Mouse (Mus musculus) heart, embryonic 12.5 days (tissue): Measurements from ENCODE around the gene Ccdc170. TPM values are rescaled to one million over a fixed set of nuclear protein-coding genes. Genes with fewer than 3 reads are reported as not detected.
A peak's percentile ranks its signal among the peaks of the same experiment; 100 is the strongest.
"Not testable (repeated sequence)": the region's sequence is repeated elsewhere in the genome, so short reads cannot be mapped to it uniquely, and the experiment has no call there.

Experiments
- ATAC-seq: fragments of 200-750 bp; cut with Nextera tagmentation; 2 replicates; pipeline ENCODE4 v1.8.0; 2017; ENCODE audit warnings: moderate TSS enrichment, moderate library complexity; ENCODE audit not compliant: insufficient number of reproducible peaks, low FRiP score
- H3K27ac ChIP-seq: fragments of 300-500 bp; sonication (generic); 2 replicates; pipeline ENCODE4 v1.5.1; 2016; ENCODE audit warnings: mild to moderate bottlenecking, moderate library complexity; ENCODE audit not compliant: poor library complexity, severe bottlenecking
- H3K27me3 ChIP-seq: fragments of 300-500 bp; sonication (generic); replicated peaks from 2 replicates; pipeline ENCODE4 v1.6.1; 2016; ENCODE audit warnings: mild to moderate bottlenecking, moderate library complexity
- H3K36me3 ChIP-seq: fragments of 300-500 bp; sonication (generic); 2 replicates; pipeline ENCODE4 v1.6.1; 2016; ENCODE audit warnings: mild to moderate bottlenecking, moderate library complexity
- H3K4me1 ChIP-seq: fragments of 300-500 bp; sonication (generic); replicated peaks from 2 replicates; pipeline ENCODE4 v1.6.1; 2016; ENCODE audit warnings: mild to moderate bottlenecking
- H3K4me2 ChIP-seq: fragments of 300-500 bp; sonication (generic); 2 replicates; pipeline ENCODE4 v1.6.1; 2016; ENCODE audit warnings: mild to moderate bottlenecking, moderate library complexity
- H3K4me3 ChIP-seq: fragments of 300-500 bp; sonication (generic); 2 replicates; pipeline ENCODE4 v1.5.1; 2016; ENCODE audit warnings: mild to moderate bottlenecking
- H3K9ac ChIP-seq: fragments of 300-500 bp; sonication (generic); 2 replicates; pipeline ENCODE4 v1.6.1; 2016; ENCODE audit warnings: mild to moderate bottlenecking, moderate library complexity
- H3K9me3 ChIP-seq: fragments of 300-500 bp; sonication (generic); replicated peaks from 2 replicates; pipeline ENCODE4 v1.6.1; 2016; ENCODE audit warnings: mild to moderate bottlenecking, moderate library complexity
- WGBS: fragments of 180-500 bp; shearing (Covaris S2); methylation state at CpG from one replicate; pipeline ENCODE4 v1.1.7; 2016; 5-methylcytosine and 5-hydroxymethylcytosine counted together
- polyA plus RNA-seq: library from polyadenylated mRNA; unstranded; fragments of >200 nt; fragmentation: Nextera tagmentation; extraction: Ambion mirVana; gene quantifications from 2 replicates; pipeline ENCODE4 v1.2.1, GENCODE M21; 2016

Ccdc170 gene
- not detected in 2 replicates for polyA plus RNA-seq

GRCm38 (mm10) chr10:4482355-4482754 is at the start of gene Ccdc170:
TSS of gene Ccdc170 (plus strand) at chr10:4482502.
- Histone ChIP-seq H3K36me3 (no peaks in the 10 kb centered on the region), H3K4me3 (no peak within 1 kb of the TSS), H3K27ac (no peak within 1 kb of the TSS), H3K4me1 (no peaks in the 10 kb centered on the region), H3K4me2 (no peak within 1 kb of the TSS), H3K27me3 (no peaks in the 10 kb centered on the region), H3K9ac (no peak within 1 kb of the TSS), H3K9me3 (0 out of 2 replicates have a peak, but pooled peaks cover 3% of the 10 kb centered on the region)
- 46% methylated on average over 11 of the region's 11 CpGs for WGBS
- ATAC-seq = no peak

DNA sequence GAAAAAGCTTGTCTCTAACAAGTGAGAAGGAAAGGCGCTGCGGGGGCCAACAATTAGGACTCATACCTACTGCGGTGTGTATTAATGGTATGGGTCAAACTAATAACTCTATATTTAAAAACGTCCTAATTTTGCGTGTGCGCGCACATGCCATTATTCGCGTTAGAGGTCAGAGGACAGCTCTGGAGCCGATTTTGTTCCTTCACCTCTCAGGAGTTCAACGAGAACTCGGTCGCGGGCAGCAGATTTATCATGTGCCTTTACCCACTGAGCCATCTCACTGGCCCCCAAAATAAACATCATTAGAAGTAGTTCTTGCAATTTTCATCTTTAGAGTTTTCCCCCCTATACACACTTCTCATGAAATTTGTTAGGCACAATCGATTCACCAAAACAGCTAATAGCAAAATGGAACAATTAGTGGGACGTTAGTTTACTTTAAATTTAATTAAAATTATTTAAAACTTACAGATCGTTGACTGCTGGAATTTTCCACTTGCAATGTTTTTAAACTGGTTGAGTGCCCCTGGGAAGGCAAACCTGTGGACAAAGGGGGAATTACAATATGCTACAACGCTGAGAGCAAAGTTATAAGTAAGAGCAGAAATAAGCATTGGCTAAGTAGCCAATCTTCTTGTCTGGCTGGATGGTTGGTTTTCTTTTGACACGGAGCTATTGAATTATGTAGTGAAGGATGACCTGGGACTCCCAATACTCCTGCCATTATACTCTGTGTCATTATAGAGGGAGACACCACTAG is 49.1 kb upstream of the Ccdc170 start:
- Histone ChIP-seq H3K9ac (peak overlapping the region; percentile 82), H3K4me2 (peak overlapping the region; percentile 71), H3K9me3 (no peaks in the 10 kb centered on the region), H3K27ac (peak overlapping the region; percentile 90), H3K27me3 (no peaks in the 10 kb centered on the region), H3K36me3 (peaks cover 31% of the 10 kb centered on the region), H3K4me1 (peaks cover 27% of the 10 kb centered on the region), H3K4me3 (peak overlapping the region; percentile 76)
- 11% methylated on average over 19 of the region's 19 CpGs for whole genome bisulfite sequencing
- no peak; the same call in 1 of the 2 replicates for ATAC-seq

DNA sequence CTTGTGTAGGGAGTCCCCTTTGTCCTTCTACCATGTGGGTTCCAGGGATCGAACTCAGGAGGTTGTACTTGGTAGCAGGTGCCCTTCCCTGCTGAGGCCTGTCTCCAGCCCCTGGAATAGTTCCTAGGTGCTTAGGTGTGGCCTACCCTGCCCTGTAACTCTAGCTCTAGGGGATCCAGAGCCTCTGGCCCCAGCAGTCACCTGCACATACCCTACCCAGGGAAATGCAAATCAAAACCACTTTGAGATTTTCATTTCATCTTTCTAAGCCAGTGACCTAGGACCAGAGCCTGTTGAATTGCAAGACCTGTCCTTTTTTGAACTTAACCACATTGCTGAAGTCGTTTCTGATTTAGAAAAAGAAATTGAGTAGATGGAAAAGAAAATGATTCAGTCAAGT is 48.4 kb upstream of the Ccdc170 start:
- H3K9me3 ChIP-seq, H3K27me3 ChIP-seq, H3K4me3 ChIP-seq, H3K9ac ChIP-seq, H3K27ac ChIP-seq, ATAC-seq: not testable (repeated sequence)
- peak overlapping the region; percentile 71; the same call in 1 of the 2 replicates for H3K4me2 ChIP-seq
- H3K36me3 ChIP-seq = peaks cover 33% of the 10 kb centered on the region
- peaks cover 27% of the 10 kb centered on the region for H3K4me1 ChIP-seq
- 83% methylated on average over 2 of the region's 2 CpGs for WGBS

DNA sequence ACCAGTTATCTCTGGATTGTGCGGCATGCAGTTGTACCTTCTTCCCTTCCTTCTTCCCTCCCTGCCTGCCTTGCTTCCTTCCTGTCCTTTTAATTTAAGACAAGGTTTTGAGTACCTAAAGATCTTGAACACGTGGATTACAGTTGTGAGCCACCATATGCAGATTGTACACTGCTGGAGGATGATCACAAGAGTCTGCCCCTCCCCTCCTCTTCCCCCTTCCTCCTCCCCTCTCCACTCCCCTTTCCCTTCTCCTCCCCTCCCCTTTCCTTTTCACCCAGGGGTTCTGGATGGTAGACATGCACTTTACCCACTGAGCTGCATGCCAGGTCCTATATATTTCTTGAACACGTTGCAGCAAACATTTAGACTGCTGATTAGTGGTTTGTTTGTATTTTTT is 46.9 kb upstream of the Ccdc170 start:
- no peak for ATAC-seq
- whole genome bisulfite sequencing = 82% methylated on average over 3 of the region's 3 CpGs
- H3K36me3 ChIP-seq = peaks cover 47% of the 10 kb centered on the region
- H3K4me2 ChIP-seq = no peak overlapping the region
- no peaks in the 10 kb centered on the region for H3K27me3 ChIP-seq
- no peak overlapping the region for H3K27ac ChIP-seq
- no peak overlapping the region for H3K9ac ChIP-seq
- H3K4me1 ChIP-seq = peaks cover 15% of the 10 kb centered on the region
- no peaks in the 10 kb centered on the region for H3K9me3 ChIP-seq
- H3K4me3 ChIP-seq = no peak overlapping the region

DNA sequence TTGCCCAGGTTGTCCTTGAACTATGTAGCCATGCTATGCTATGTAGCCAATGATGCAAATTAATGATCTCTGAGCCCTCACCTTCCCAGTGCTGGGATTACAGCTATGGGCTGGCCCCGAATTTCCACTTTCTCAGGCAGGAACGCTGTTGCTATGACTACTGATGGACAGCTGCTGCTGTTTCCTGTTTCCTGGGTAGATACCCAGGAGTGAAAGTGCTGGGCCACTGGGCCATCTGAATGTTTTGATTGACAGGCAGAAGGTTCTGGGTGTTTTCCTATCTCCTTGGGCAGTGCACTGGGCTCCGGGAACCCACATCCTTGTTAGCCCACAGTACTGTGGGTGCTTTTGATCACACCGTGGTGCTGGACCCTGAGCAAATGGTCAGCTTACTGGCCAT is 25.9 kb upstream of the Ccdc170 start:
- no peaks in the 10 kb centered on the region for H3K9me3 ChIP-seq
- no peaks in the 10 kb centered on the region for H3K4me1 ChIP-seq
- ATAC-seq = no peak
- H3K27me3 ChIP-seq = no peaks in the 10 kb centered on the region
- H3K9ac ChIP-seq = no peak overlapping the region
- H3K27ac ChIP-seq = no peak overlapping the region
- H3K36me3 ChIP-seq = peaks cover 42% of the 10 kb centered on the region
- H3K4me2 ChIP-seq = no peak overlapping the region
- no peak overlapping the region for H3K4me3 ChIP-seq
- WGBS = 50% methylated on average over 4 of the region's 4 CpGs

- no peaks in the 10 kb centered on the region for H3K27me3 ChIP-seq
- peak; percentile 55; the same call in 1 of the 2 replicates for ATAC-seq
- no peak overlapping the region for H3K4me2 ChIP-seq
- peaks cover 11% of the 10 kb centered on the region for H3K36me3 ChIP-seq
- H3K4me1 ChIP-seq = no peaks in the 10 kb centered on the region
- no peaks in the 10 kb centered on the region for H3K9me3 ChIP-seq
- 87% methylated on average over 2 of the region's 2 CpGs for WGBS
- no peak overlapping the region for H3K27ac ChIP-seq
- no peak overlapping the region for H3K4me3 ChIP-seq
- H3K9ac ChIP-seq = no peak overlapping the region
These were observed 22.1 kb upstream of the Ccdc170 start for GRCm38 (mm10) chr10:4460201-4460600.

DNA sequence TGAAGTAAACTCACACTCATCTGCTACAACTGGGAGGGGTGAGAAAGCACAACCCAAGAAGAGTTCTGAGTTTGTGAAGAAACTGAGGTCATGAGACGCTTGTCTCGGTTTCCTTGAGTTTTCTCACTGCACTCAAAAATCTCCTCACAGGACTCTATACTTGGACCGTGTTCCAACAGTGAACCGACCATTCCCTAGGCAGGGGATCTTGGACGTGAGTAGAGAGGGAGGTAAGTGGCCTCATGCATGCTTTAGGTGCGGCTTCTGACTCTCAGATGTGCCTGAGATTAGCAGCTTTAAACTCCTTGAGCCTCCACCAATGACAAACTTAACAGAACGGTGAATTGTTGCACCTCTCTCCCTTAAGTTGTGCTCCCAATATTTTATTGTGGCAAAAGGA is 16.5 kb upstream of the Ccdc170 start:
- Histone ChIP-seq H3K27me3 (no peaks in the 10 kb centered on the region), H3K9me3 (no peaks in the 10 kb centered on the region), H3K36me3 (no peaks in the 10 kb centered on the region), H3K9ac (no peak overlapping the region), H3K27ac (no peak overlapping the region), H3K4me2 (no peak overlapping the region), H3K4me3 (no peak overlapping the region), H3K4me1 (no peaks in the 10 kb centered on the region)
- WGBS = 65% methylated on average over 7 of the region's 7 CpGs
- no peak for ATAC-seq

DNA sequence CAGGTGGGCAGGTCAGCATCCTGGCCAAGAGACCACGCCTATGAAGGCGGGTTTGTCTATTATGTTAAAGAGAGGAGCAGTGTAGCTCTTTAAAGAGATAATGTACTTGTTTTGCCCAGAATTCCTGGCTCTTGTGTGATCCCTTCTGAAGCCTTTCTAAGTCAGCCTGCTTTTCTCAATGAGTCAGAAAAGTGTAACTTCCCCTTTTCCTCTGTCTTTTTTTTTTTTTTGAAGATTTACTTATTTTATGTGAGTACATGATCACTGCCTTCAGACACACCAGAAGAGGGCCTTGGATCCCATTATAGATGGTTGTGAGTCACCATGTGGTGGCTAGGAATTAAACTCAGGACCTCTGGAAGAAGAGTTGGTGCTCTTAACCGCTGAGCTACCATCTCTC is 12.9 kb upstream of the Ccdc170 start:
- no peaks in the 10 kb centered on the region for H3K27me3 ChIP-seq
- H3K9me3 ChIP-seq = no peaks in the 10 kb centered on the region
- H3K4me3 ChIP-seq = no peak overlapping the region
- H3K27ac ChIP-seq = no peak overlapping the region
- no peaks in the 10 kb centered on the region for H3K36me3 ChIP-seq
- H3K9ac ChIP-seq = no peak overlapping the region
- H3K4me2 ChIP-seq = no peak overlapping the region
- no peak for ATAC-seq
- WGBS = 70% methylated on average over 3 of the region's 3 CpGs
- H3K4me1 ChIP-seq = 0 out of 2 replicates have a peak, but pooled peaks cover 2% of the 10 kb centered on the region

DNA sequence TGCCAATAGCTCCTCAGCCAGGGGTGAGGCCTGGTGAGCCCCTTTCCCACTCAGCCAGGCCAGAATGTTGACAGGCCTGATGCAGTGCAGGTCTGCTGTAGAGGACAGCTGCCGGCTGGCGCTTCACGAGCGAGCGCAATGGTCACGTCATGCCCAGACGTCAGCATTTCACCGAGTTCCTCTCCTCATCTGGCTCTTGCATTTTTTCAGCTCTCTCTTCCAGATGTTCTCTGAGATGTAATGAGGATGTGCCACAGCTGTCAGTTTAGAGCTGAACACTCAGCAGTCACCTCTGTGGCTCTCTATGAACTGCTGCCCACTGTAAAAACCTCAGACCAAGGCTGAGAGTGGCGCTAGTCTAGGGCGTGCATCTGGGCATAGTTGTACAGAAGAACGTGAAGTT is 8.7 kb upstream of the Ccdc170 start:
- peak; percentile 72; the same call in 1 of the 2 replicates for ATAC-seq
- H3K4me2 ChIP-seq = peak overlapping the region; percentile 33; the same call in 1 of the 2 replicates
- no peaks in the 10 kb centered on the region for H3K27me3 ChIP-seq
- no peak overlapping the region for H3K27ac ChIP-seq
- no peaks in the 10 kb centered on the region for H3K9me3 ChIP-seq
- no peak overlapping the region for H3K9ac ChIP-seq
- 0 out of 2 replicates have a peak, but pooled peaks cover 2% of the 10 kb centered on the region for H3K4me1 ChIP-seq
- H3K36me3 ChIP-seq = no peaks in the 10 kb centered on the region
- H3K4me3 ChIP-seq = no peak overlapping the region
- 41% methylated on average over 11 of the region's 11 CpGs for WGBS

- Histone ChIP-seq H3K4me3 (no peak overlapping the region), H3K27ac (no peak overlapping the region), H3K9me3 (0 out of 2 replicates have a peak, but pooled peaks cover 3% of the 10 kb centered on the region), H3K4me1 (0 out of 2 replicates have a peak, but pooled peaks cover 2% of the 10 kb centered on the region), H3K4me2 (no peak overlapping the region), H3K9ac (no peak overlapping the region), H3K36me3 (no peaks in the 10 kb centered on the region), H3K27me3 (no peaks in the 10 kb centered on the region)
- no peak for ATAC-seq
- 79% methylated on average over 3 of the region's 3 CpGs for WGBS
These were observed 6.9 kb upstream of the Ccdc170 start for GRCm38 (mm10) chr10:4475431-4475830.

- Histone ChIP-seq H3K27ac (no peak overlapping the region), H3K27me3 (no peaks in the 10 kb centered on the region), H3K36me3 (no peaks in the 10 kb centered on the region), H3K4me1 (0 out of 2 replicates have a peak, but pooled peaks cover 2% of the 10 kb centered on the region), H3K4me2 (no peak overlapping the region), H3K9ac (no peak overlapping the region), H3K9me3 (0 out of 2 replicates have a peak, but pooled peaks cover 3% of the 10 kb centered on the region), H3K4me3 (no peak overlapping the region)
- 73% methylated on average over 5 of the region's 5 CpGs for WGBS
- ATAC-seq = no peak
These were observed 5.7 kb upstream of the Ccdc170 start for GRCm38 (mm10) chr10:4476604-4477003.
